Mouse (Mus musculus): Measurements from ENCODE around the gene Ccdc106. TPM values are rescaled to one million over a fixed set of nuclear protein-coding genes. Genes with fewer than 3 reads are reported as not detected.
"Not testable (repeated sequence)": the region's sequence is repeated elsewhere in the genome, so short reads cannot be mapped to it uniquely, and the experiment has no call there.

Gene Ccdc106
- total RNA-seq, 2 experiments from 2014 or later = 66.1 to 73.5 TPM

DNA sequence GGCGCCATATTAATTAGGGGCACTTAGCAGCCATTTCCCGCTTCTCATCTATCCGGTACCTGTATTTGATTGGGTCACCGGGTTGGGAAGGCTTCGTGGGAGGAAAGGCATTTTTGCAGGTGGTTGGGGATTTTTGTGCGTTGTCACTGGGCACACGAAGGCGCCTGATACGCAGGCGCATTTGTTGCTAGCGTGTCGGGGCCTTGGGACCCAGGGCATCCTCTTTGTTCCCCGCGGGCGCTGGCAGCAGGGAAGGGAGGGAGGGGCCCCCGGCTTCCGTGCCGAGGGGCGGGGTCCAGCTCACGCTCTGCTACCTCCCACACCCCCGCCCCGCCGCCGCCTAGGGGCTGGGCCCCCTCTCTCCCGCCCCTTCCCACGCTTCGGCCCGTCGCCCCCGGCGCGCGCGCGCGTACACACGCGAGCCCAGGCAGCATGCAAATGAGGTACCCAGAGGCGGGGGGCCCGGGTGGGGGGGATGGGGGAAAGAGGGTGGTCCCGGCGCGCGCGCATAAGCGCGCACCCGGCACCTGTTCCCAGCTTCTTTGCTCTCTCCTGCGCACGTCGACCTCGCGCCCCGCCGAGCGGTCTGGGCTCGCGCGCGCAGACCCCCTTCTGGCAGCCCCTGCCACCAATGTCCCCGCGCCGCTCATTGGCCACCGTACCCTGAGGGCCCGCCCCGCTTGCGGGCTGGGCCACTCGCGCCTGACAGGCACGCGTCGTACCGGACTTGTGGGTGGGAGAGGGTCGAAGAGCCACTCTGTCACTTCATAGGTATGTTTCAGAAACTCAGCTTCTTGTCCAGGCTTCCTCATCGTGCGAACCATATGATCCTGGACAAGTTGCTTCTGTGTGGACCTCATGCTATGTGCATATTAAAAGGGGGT, 5.0 kb upstream of the Ccdc106 start, which contains the start of gene Gm44973:
Gene Gm44973 (plus strand): TSS at position 379 of the 884 bp plus-strand sequence.
- peak; percentile 76 to 86 for DNase-seq (ENCODE audit: extremely low spot score in 1 of 2, low spot score in 1 of 2)

DNA sequence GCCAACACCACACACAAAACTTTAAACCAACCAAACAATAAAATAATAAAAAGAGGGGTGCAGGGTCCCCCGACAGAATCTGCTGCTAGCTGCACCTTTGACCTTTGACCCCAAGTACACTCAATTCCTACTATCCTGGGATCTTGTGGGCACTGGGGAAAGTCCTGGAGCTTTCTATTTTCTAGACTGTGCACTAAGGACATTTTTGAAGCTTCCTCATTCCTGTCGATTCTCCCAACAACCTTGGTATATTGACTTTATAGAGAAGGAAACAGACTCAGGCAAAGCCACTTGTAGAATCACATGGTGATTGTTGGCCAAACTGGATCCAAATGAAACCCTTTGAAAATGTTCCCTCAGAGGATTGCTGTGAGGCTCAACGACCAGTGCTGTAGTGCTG, 4.3 kb upstream of the Ccdc106 start:
- no peak for DNase-seq (ENCODE audit: extremely low spot score in 1 of 2, low spot score in 1 of 2)

DNA sequence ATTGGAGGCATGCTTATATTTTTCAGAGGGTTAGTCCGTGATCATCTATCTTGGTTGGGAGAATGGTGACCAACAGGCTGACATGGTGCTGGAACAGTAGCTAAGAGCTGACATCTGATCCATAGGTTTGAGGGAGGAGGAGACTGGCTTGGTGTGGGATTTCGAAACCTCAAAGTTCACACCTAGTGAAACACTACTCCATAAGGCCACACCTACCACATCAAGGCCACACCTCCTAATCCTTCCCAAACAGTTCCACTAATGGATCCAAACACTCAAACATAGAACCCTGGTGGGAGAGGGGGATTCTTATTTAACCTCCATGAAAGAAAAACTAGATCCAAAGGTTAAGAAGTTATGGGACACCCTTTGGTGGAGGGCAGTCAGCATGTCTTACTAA, 3.4 kb upstream of the Ccdc106 start:
- no peak for DNase-seq (ENCODE audit: extremely low spot score in 1 of 2, low spot score in 1 of 2)

DNA sequence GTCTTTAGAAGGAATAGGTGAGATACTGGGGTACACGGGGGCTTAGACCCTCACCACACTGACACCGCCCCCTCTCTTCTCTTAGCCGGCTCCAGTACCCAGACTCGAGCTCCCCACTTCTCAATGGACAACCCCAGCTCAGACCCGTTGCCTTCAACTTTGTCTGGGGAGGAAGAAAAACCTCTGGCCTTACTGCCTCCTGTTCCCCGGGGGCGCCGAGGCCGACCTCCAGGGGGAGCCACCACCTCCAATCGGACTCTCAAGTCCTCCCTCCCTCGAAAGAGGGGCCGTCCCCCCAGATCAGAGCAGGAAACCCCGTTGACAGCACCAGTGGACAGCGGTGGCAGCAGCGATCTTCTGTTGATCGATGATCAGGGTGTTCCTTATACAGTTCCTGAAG, 3.0 kb upstream of the Ccdc106 start:
- DNase-seq (ENCODE audit: extremely low spot score in 1 of 2, low spot score in 1 of 2) = no peak

DNA sequence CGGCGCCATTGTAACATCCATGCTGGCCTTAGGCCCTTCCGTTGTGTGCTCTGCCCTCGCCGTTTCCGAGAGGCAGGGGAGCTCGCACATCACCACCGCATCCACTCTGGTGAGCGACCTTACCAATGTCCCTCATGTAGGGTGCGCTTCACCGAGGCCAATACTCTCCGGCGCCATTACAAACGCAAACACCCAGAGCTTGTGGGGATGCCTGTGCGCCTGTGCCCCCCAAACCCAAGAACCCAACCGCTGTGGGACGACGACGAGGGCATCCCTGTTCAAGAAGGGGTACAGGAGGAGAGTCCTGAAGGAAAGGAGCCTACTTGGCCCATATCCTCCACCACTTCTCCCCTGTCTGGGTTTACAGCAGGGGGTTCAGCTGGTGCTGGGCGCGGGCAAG, 2.4 kb upstream of the Ccdc106 start:
- no peak for DNase-seq (ENCODE audit: extremely low spot score in 1 of 2, low spot score in 1 of 2)

DNA sequence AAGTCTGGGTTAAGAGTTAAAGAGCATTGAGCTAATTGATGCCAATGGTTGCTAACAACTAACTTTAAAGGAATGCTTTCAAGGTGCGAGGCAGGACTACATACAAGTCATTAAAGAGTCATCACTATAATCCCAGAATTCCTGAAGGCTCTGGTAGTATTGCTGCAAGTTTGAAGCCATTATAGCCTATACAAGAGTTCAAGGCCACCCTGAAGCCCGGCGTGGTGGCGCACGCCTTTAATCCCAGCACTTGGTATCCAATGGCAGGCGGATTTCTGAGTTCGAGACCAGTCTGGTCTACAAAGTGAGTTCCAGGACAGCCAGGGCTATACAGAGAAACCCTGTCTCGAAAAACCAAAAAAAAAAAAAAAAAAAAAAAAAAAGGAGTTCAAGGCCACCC, 777 bp upstream of the Ccdc106 start:
- DNase-seq (ENCODE audit: extremely low spot score in 1 of 2, low spot score in 1 of 2) = not testable (repeated sequence)

DNA sequence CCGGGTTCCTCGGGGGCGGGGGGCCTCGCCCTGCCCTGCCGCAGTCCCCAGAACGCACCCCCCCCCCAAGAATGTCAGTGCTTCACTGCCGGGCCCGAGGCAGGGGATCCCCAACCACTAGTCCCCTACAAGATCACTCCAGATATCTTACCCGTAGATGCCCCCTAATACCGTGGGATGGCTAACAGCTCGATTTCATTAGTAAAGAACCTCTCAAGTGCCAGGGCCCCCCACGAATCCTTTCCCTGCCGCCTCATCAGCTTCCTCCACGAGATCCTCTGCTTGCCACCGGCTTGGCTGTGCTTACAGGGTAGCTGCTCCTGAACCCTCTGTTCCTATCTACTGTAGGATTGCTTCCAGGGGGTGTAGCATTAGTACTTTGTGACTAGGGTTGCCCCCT, 332 bp downstream of the Ccdc106 start:
- no peak for DNase-seq (ENCODE audit: extremely low spot score in 1 of 2, low spot score in 1 of 2)

DNA sequence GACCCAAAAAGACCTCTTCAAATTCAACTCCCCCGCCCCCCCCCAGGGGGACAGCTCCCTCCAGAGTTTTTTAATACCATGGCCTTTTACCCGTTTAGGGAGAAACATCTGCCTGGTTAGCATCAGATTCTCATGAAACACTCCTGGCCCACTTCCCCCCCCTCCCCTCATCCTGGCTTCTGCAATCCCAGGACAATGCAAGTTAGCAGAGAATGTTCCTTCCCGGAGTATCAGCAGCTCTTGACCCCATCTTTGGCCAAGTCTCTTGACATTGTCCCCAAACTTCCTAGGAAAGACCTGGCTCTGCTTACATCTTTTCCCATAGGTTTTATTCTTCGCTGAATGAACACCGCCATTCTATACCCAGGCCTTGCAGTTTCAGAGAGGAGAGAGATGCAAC, 844 bp downstream of the Ccdc106 start:
- DNase-seq (ENCODE audit: extremely low spot score in 1 of 2, low spot score in 1 of 2) = no peak

DNA sequence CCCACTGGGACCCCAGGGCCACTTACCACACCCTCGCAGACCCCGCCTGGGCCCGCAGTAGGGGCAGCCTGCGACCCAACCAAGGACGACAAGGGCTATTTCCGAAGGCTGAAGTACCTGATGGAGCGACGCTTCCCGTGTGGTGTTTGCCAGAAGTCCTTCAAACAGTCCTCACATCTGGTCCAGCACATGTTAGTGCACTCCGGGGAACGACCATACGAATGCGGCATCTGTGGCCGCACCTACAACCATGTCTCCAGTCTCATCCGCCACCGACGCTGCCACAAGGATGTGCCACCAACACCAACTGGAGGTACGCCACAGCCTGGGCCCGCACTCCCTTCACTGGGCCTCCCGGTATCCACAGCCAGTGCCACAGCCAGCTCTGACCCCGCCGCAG, 9.2 kb downstream of the Ccdc106 start:
- DNase-seq (ENCODE audit: extremely low spot score in 1 of 2, low spot score in 1 of 2) = no peak

DNA sequence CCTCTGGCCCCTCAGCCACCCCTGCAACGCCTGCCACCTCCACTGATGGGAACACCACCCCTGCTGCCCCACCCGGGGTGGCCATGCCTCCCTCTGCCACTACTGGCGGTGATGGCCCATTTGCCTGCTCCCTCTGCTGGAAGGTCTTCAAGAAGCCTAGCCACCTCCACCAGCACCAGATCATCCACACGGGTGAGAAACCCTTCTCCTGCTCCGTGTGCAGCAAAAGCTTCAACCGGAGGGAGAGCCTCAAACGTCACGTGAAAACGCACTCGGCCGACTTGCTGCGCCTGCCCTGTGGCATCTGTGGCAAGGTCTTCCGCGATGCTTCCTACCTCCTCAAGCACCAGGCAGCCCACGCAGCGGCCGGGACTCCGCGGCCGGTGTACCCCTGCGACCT, 9.6 kb downstream of the Ccdc106 start:
- no peak for DNase-seq (ENCODE audit: extremely low spot score in 1 of 2, low spot score in 1 of 2)

DNA sequence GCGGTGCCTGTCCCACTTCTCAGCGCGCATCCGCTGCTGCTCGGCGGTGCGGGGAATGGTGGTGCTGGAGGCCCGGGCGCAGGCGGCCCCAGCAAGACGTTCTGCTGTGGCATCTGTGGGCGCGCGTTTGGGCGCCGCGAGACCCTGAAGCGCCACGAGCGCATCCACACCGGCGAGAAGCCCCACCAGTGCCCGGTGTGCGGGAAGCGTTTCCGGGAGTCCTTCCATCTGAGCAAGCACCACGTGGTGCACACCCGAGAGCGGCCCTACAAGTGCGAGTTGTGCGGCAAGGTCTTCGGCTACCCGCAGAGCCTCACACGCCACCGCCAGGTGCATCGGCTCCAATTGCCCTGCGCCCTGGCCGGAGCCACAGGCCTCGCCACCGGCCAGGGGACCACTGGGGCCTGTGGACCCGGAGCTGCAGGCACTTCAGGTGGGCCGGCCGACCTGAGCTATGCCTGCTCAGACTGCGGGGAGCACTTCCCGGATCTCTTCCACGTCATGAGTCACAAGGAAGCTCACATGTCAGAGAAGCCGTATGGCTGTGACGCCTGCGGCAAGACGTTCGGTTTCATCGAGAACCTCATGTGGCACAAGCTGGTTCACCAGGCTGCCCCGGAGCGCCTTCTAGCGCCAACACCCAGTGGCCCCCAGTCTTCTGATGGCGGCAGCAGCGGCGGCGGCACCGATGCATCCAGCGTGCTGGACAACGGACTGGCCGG, 10.4 kb downstream of the Ccdc106 start:
- DNase-seq (ENCODE audit: extremely low spot score in 1 of 2, low spot score in 1 of 2) = no peak

DNA sequence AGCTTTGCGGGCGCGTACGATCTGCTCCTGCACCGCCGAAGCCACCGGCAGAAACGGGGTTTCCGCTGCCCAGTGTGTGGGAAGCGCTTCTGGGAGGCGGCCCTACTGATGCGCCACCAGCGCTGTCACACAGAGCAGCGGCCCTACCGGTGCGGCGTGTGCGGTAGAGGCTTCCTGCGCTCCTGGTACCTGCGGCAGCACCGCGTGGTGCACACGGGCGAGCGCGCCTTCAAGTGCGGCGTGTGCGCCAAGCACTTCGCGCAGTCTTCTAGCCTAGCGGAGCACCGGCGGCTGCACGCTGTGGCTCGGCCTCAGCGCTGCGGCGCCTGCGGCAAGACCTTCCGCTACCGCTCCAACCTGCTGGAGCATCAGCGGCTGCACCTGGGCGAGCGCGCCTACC, 11.1 kb downstream of the Ccdc106 start:
- DNase-seq (ENCODE audit: extremely low spot score in 1 of 2, low spot score in 1 of 2) = no peak

DNA sequence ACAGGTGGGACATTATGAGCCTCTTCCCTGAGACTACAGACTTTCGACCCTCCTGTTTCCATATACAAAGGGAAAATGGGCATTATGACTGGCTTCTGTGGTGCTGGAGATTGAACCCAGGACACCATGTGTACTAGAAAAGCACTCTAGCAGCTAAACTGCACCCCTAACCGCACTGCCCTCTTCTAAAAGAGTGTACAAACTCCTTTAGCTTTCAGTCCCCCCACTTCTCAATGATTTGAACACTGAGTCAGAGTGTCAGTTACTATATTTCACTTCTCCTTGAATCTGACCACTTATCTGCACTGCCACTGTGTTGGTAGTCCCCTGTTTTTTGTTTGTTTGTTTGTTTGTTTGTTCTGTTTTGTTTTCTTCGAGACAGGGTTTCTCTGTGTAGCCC, 13.5 kb downstream of the Ccdc106 start, which contains the start of gene 4632433K11Rik:
Gene 4632433K11Rik (plus strand): TSS at position 301 of the 400 bp plus-strand sequence.
- no peak for DNase-seq (ENCODE audit: extremely low spot score in 1 of 2, low spot score in 1 of 2)

DNA sequence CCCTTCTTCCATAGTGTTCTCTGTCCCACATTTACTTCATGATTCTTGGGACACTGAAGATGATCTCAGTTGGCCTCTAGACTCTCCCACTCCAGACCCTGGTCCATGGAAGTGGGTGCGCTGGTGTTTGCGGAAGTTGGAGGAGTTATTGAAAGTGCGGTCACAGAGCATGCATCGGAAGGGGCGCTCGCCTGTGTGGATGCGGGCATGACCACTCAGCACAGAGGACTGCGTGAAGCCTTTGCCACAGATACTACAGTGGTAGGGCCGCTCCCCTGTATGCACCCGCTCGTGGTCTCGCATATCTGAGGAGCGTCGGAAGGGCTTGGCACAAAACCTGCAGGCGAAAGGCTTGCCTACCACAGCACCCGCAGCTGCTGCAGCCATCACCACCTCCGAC, 15.3 kb downstream of the Ccdc106 start:
- no peak for DNase-seq (ENCODE audit: extremely low spot score in 1 of 2, low spot score in 1 of 2)

DNA sequence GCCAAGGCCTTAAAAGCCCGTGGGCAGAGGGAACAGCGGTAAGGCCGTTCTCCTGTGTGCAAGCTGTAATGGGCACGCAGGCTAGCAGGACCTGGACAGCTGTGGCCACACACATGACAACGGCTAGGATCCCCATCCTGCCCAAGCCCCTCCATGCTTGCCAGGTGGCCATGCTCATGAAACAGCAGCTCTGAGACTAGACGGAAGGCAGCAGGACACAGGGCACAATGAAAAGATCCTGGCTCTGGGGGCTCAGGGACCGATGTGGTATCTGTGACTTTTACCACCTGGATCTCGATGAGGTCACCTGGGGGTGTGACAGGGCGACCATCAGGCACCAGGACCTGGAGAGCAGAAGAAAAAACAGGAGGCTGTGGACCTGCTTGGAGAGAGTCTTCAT, 15.8 kb downstream of the Ccdc106 start:
- no peak for DNase-seq (ENCODE audit: extremely low spot score in 1 of 2, low spot score in 1 of 2)

DNA sequence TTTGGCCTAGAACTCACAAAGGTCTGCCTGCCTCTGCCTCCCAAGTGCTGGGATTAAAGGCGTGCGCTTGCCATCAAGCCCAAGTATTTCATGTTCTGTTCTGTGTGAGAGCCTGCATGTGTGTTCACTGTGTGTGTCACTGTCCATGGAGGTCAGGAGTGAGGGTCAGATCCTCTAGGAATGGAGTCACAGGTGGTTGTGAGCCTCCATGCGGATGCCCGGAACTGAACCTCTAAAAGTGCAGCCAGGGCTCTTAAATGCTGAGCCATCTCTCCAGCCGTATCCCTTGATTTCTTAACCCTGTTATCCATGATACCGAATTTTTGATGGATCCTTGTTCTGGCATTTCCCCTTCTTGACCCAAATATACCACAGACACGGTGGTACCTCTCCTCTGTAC, 16.7 kb downstream of the Ccdc106 start:
- DNase-seq (ENCODE audit: extremely low spot score in 1 of 2, low spot score in 1 of 2) = no peak

DNA sequence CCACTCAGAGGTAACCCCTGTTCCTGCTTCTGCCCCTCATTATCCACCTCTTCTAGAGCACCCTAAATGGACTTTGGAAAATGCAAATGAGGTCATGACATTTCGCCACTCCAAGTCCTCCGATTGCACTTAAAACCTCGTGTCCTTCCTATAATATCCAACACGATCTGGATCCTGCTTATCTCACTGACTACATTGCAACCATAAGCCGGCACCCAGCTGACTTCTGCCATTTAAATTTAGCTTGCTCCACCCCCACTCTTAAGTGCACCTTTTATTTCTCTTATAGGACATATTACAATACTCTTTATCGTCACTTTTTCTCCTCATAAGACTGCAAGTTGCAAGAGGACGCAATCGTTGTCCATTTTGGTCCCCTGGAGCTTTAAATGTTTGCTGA, 17.1 kb downstream of the Ccdc106 start:
- no peak for DNase-seq (ENCODE audit: extremely low spot score in 1 of 2, low spot score in 1 of 2)

DNA sequence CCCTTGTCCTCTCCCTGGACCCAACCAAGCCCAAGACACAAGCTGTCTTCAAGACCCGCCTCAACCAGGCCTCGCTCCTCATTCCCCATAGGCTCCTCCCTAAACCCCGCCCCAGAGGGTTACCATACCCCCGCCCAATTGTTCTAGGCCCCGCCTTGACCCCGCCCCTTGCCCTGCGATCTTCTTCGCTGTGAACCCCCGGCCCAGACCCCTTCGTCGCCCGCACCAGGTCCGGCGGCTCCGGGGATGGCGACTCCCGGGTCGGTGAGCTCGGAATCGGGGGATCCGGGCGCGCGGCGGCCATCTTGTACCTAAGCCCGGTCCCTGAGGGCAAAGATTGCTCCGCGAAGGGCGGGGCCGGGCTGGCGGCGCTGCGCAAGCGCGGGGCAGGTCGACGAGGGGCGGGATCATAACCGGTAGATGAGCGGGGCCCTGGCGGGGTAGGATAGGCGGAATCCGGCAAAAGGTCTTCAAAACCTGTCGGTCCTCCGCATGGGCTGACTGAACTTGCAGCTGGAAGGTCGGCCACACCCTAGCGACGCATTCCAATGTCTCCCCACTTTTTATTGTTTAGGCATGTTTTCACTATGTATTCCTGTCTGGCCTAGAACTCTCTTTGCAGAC, 17.9 kb downstream of the Ccdc106 start, which contains the start of gene Zfp784:
Gene Zfp784 (minus strand): TSS at position 338 of the 624 bp plus-strand sequence.
- peak; percentile 80 to 96 for DNase-seq (ENCODE audit: extremely low spot score in 1 of 2, low spot score in 1 of 2)

DNA sequence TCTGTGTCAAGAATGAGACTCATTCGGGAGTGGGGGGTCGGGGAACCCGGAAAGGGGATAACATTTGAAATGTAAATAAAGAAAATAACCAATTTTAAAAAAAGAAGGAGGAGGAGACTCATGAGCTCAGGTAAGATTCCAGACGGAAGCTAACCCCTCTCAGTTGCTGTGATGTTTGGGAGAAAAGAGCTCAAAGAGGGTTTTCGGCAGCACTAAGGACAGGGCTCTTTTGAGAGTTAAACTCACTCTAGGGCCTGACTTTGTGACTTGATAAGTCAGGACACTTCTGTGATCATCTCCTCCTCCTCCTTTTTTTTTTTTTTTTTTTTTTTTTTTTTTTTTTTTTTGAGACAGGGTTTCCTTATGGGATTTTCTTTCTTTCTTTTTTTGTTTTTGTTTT, 18.6 kb downstream of the Ccdc106 start:
- DNase-seq (ENCODE audit: extremely low spot score in 1 of 2, low spot score in 1 of 2) = no peak

DNA sequence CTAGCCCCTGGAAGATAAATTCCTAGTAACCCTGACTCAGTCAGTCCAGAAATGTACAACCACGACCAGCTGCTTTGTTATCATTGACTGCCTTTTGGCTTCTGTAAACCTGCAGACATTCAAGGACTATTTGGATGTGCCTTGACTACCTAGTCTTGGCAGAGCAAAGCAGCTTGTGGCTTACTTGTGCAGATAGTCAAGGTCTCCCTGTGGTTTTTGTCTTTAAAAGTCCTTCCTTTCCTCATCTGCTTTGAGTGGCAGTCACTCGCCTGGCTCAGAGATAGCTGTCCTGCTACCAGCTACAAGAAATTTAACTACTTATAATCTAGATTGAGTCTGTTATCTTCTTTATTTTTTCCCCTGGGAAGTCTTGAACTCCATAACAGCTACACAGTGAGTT, 24.6 kb downstream of the Ccdc106 start:
- DNase-seq (ENCODE audit: extremely low spot score in 1 of 2, low spot score in 1 of 2) = no peak

DNA sequence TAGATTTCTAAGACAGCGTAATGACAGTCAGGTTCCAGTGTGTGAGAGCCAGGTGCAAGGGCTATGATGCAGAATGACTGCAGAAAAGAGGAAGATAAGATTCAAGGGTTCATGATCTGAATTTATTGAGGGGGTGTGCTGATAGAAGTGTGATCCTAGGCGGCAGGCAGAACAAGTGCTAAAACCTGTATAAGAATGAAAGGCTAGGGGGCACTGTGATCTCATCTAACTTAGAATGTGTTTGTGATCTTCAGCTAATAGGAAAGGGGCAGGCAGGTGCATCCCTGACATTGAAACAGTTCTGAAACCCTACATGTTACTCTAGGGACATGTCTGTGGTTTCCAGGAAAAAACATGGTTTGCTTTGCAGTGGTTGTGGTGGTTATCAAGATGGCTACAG, 25.8 kb downstream of the Ccdc106 start:
- DNase-seq (ENCODE audit: extremely low spot score in 1 of 2, low spot score in 1 of 2) = no peak

All from layer of hippocampus, postnatal 25 days (tissue).